ENCODE assay signal across 10 mouse cellular contexts in the genomic region with DNA sequence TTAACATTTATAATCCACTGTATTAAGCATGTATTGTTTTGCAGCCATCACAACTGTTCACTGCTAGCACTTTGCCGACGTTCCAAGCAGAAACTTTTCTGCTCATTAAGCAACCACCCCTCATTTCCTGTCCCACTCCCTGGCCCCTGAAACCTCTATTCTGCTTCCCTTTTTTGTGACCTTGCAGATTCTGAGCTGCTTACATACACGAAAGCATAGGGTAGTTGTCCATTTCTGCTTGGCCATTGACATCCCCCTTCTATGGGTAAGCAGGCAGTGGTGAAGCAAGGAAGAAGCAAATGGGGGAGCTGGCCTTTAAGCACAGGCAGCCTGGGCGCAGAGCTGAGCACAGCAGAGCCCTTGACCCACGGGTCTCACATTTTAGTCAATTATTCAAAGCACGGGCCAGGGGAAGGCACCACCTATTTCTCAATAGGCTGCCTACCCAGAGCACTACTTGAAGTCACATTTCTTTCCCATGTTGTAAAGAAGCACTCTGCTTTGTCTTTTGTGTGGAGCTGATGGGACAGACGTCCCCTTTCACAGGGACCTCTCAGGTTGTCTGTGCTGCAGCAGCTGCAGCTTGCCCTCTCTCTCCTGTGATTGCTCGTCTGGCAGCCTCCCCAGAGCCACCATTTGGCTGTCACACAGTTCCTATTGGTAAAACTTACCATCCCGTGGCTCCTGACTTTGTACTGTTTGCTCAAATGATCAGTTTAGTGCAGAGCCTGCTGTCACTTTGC. TPM values are rescaled to one million over a fixed set of nuclear protein-coding genes. Genes with fewer than 3 reads are reported as not detected.
A peak's percentile ranks its signal among the peaks of the same experiment; 100 is the strongest.
DNase-seq lines count a peak whose midpoint lies in the region; ATAC-seq and TF ChIP-seq lines count a peak whose summit lies in the region.
"Had no signal": no experiment of that assay in that cellular context is flagged by ENCODE, and none has a peak within 500 bp of the region (broad histone marks: within the 10 kb centered on the region; RNA-seq: fewer than 3 reads in every experiment).

No protein-coding gene starts in this region.

- WGBS in kidney, embryonic 16.5 days: 11% methylated on average over 9 of the region's 9 CpGs
- 10% methylated on average over 9 of the region's 9 CpGs for WGBS in liver, adult 2 months

- no peak overlapping the region for H3K9ac ChIP-seq in kidney, embryonic 16.5 days (replicated peaks; ENCODE audit: low read length)
- peak overlapping the region; percentile 43 for H3K9ac ChIP-seq in liver, adult 2 months (ENCODE audit: low read depth, low read length)
- H3K9ac ChIP-seq: limb, embryonic 13.5 days; stomach, embryonic 15.5 days had no signal

- no peak overlapping the region for H3K4me3 ChIP-seq in kidney, embryonic 16.5 days (ENCODE audit: low read length)
- H3K4me3 ChIP-seq in liver, adult 2 months (ENCODE audit: insufficient read depth, low read depth, low read length): peak overlapping the region; percentile 1; the same call in 1 of the 2 replicates
- H3K4me3 ChIP-seq: limb, embryonic 13.5 days; stomach, embryonic 15.5 days had no signal

- TF ChIP-seq POLR2A in liver, adult 2 months (IDR thresholded peaks at IDR 0.05; ENCODE audit: extremely low read depth, insufficient read depth, low read length): 0 out of 2 replicates have a peak, but pooled peaks have one; percentile 34

- H3K9me3 ChIP-seq in kidney, embryonic 16.5 days (ENCODE audit: low read length): no peaks in the 10 kb centered on the region
- H3K9me3 ChIP-seq: limb, embryonic 13.5 days; stomach, embryonic 15.5 days had no signal

- no peak for TF ChIP-seq CTCF in liver, adult 2 months (IDR thresholded peaks at IDR 0.05; ENCODE audit: low read depth, low read length)

- no peak for ATAC-seq in kidney, embryonic 16.5 days (ENCODE audit: low FRiP score, low TSS enrichment)
- ATAC-seq in monocyte, adult 5-6 weeks (replicated peaks; ENCODE audit: insufficient number of reproducible peaks, low FRiP score, low TSS enrichment, poor library complexity, severe bottlenecking): peak; percentile 96
- ATAC-seq in CD4-positive, CD25-positive, alpha-beta regulatory T cell, adult 4 months: no peak

- intact Hi-C loops in left cerebral cortex, postnatal 14 days (cut with DNase I): no loop called here

- peaks cover 7% of the 10 kb centered on the region; the same call in 1 of the 2 replicates for H3K4me1 ChIP-seq in kidney, embryonic 16.5 days (ENCODE audit: insufficient read depth, low read length)
- peaks cover 7% of the 10 kb centered on the region for H3K4me1 ChIP-seq in liver, adult 2 months (ENCODE audit: control insufficient read depth, insufficient read depth, low read length)
- H3K4me1 ChIP-seq: stomach, embryonic 15.5 days had no signal

- 0 out of 2 replicates have a peak, but pooled peaks cover 3% of the 10 kb centered on the region for H3K79me2 ChIP-seq in liver, adult 2 months (ENCODE audit: control insufficient read depth, insufficient read depth, low read length)

- no peaks in the 10 kb centered on the region for H3K36me3 ChIP-seq in kidney, embryonic 16.5 days (ENCODE audit: insufficient read depth, low read length)
- no peaks in the 10 kb centered on the region for H3K36me3 ChIP-seq in liver, adult 2 months (ENCODE audit: control insufficient read depth, insufficient read depth, low read length)
- H3K36me3 ChIP-seq: limb, embryonic 13.5 days; stomach, embryonic 15.5 days had no signal

- no peaks in the 10 kb centered on the region for H3K27me3 ChIP-seq in kidney, embryonic 16.5 days (ENCODE audit: insufficient read depth, low read length)
- no peaks in the 10 kb centered on the region for H3K27me3 ChIP-seq in liver, adult 2 months (ENCODE audit: control insufficient read depth, insufficient read depth, low read length)
- H3K27me3 ChIP-seq: limb, embryonic 13.5 days; stomach, embryonic 15.5 days had no signal

- H3K4me2 ChIP-seq in kidney, embryonic 16.5 days (replicated peaks; ENCODE audit: low read depth, low read length): no peak overlapping the region
- H3K4me2 ChIP-seq: limb, embryonic 13.5 days; stomach, embryonic 15.5 days had no signal

- peak; percentile 34 for DNase-seq in kidney, postnatal 10 days
- peak; percentile 28 to 32 for DNase-seq in adrenal gland, postnatal 36 days
- DNase-seq in liver, adult 2 months (ENCODE audit: extremely low read depth, low read depth, low spot score): peak; percentile 95
- DNase-seq in left cerebral cortex, postnatal 14 days (ENCODE audit: low spot score in 2 of 2): no peak
- no peak for DNase-seq in layer of hippocampus, adult 11-12 months (ENCODE audit: low spot score)

- H3K27ac ChIP-seq in kidney, embryonic 16.5 days (ENCODE audit: low read length): no peak overlapping the region
- H3K27ac ChIP-seq in liver, adult 2 months (replicated peaks; ENCODE audit: insufficient read depth, low read depth, low read length): peak overlapping the region; percentile 78
- H3K27ac ChIP-seq: limb, embryonic 13.5 days; stomach, embryonic 15.5 days had no signal

RNA-seq across cellular contexts. Expression of gene Gm33543, which starts 25.1 kb away (rescaled TPM):
- polyA plus RNA-seq in kidney, embryonic 16.5 days (2015; fragmentation: Nextera tagmentation; extraction: Ambion mirVana): 0.19 and 0.28 TPM in 2 replicates
- total RNA-seq in adrenal gland, postnatal 36 days (2021): not detected
- total RNA-seq in liver, adult 2 months (2014; rRNA removed): 24.2 and 31.1 TPM in 2 replicates
- 4.6 and 7.3 TPM in 2 replicates for polyA plus RNA-seq in liver, adult 2 months (2012; rRNA removed)
- not detected in 3 replicates for total RNA-seq in monocyte, adult 5-6 weeks (2017)
- total RNA-seq in left cerebral cortex, postnatal 14 days (2021): not detected
- polyA plus RNA-seq in CD4-positive, CD25-positive, alpha-beta regulatory T cell, adult 4 months (2017; shearing (Covaris generic)): not detected
- polyA plus RNA-seq: limb, embryonic 13.5 days; stomach, embryonic 15.5 days had no signal

Comparison
In these comparisons a context has a peak if more than half of its experiments do, and no peak if none do; other contexts are left out.
1. DNase-seq: peak in kidney, postnatal 10 days (single experiment), adrenal gland, postnatal 36 days (2 of 2) and liver, adult 2 months (single experiment); none in left cerebral cortex, postnatal 14 days (0 of 2) and layer of hippocampus, adult 11-12 months (single experiment).
2. RNA of gene Gm33543, which starts 25.1 kb away (total RNA-seq): 24.2 to 31.1 TPM in liver, adult 2 months; not detected in left cerebral cortex, postnatal 14 days, not detected in adrenal gland, postnatal 36 days and not detected in monocyte, adult 5-6 weeks; every median in the first group is over 10 times any median in the second.